Mouse (Mus musculus) layer of hippocampus, postnatal 25 days (tissue): ENCODE measurements around the gene Olfr874. TPM values are rescaled to one million over a fixed set of nuclear protein-coding genes. Genes with fewer than 3 reads are reported as not detected.
"Not testable (repeated sequence)": the region's sequence is repeated elsewhere in the genome, so short reads cannot be mapped to it uniquely, and the experiment has no call there.

Source experiments
- DNase-seq, 2 experiments: peaks; one replicate each; pipeline ENCODE4 v3.0.0; 2022; ENCODE audit warnings: mixed read lengths in 2 of 2, low spot score in 1 of 2; ENCODE audit errors: extremely low spot score in 1 of 2
- total RNA-seq, 2 experiments: library from RNA; stranded (reverse); gene quantifications; 2 replicates each; pipeline ENCODE4 v1.2.3; 2021

Olfr874 gene
- total RNA-seq: not detected

GRCm38 (mm10) chr9:37744806-37745205 is at the start of gene Olfr874:
TSS of gene Olfr874 (plus strand) at chr9:37745106.
- DNase-seq: no peak

- no peak for DNase-seq
Observed at GRCm38 (mm10) chr9:37716150-37716549, 28.8 kb upstream of the Olfr874 start, which contains the start of gene Olfr160. TSS of gene Olfr160 (minus strand) at chr9:37716250.

- no peak for DNase-seq
Observed at GRCm38 (mm10) chr9:37734310-37734709, 10.6 kb upstream of the Olfr874 start.

- no peak for DNase-seq
Observed at GRCm38 (mm10) chr9:37750319-37751075, 5.6 kb downstream of the Olfr874 start.

GRCm38 (mm10) chr9:37751467-37751866 is 6.6 kb downstream of the Olfr874 start:
- DNase-seq: no peak

GRCm38 (mm10) chr9:37752006-37752405 is 7.1 kb downstream of the Olfr874 start:
- no peak for DNase-seq

- no peak for DNase-seq
Observed at GRCm38 (mm10) chr9:37761728-37762127, 16.8 kb downstream of the Olfr874 start.

GRCm38 (mm10) chr9:37762541-37762940 is 17.6 kb downstream of the Olfr874 start:
- DNase-seq: no peak

GRCm38 (mm10) chr9:37770661-37771060 is 25.8 kb downstream of the Olfr874 start:
- DNase-seq: no peak

GRCm38 (mm10) chr9:37771759-37772158 is 26.9 kb downstream of the Olfr874 start, which contains the start of gene Olfr875:
TSS of gene Olfr875 (plus strand) at chr9:37771857.
- DNase-seq: no peak

- peak; percentile 6 to 23 for DNase-seq
Observed at GRCm38 (mm10) chr9:37782766-37783260, 37.9 kb downstream of the Olfr874 start.

- not testable (repeated sequence) for DNase-seq
Observed at GRCm38 (mm10) chr9:37783394-37784387, 38.8 kb downstream of the Olfr874 start.

GRCm38 (mm10) chr9:37786411-37786810 is 41.5 kb downstream of the Olfr874 start:
- DNase-seq: no peak

Other genes with a start within 250 kb of the Olfr874 start
- 10 to 100 TPM; 17.2 to 17.8 TPM for gene Esam, start 217.0 kb upstream of the Olfr874 start, total RNA-seq
- 1 to 10 TPM; 2.8 to 4.4 TPM for gene Vsig2, start 205.9 kb upstream of the Olfr874 start, total RNA-seq
- 1,000 to 10,000 TPM; 1,702 to 1,721 TPM for gene Nrgn, start 192.2 kb upstream of the Olfr874 start, total RNA-seq
- 10 to 100 TPM; 11.7 to 12.3 TPM for gene Siae, start 189.4 kb upstream of the Olfr874 start, total RNA-seq
- gene Spa17, start 131.4 kb upstream of the Olfr874 start, total RNA-seq: 1 to 10 TPM; 2.3 to 2.8 TPM
- gene Tbrg1, start 87.8 kb upstream of the Olfr874 start, total RNA-seq: 10 to 100 TPM; 47.4 to 49.8 TPM
- not detected for gene Panx3, start 75.9 kb upstream of the Olfr874 start, total RNA-seq
- gene Olfr160, start 28.9 kb upstream of the Olfr874 start, total RNA-seq: not detected
- gene Olfr875, start 26.8 kb downstream of the Olfr874 start, total RNA-seq: not detected
- not detected for gene Olfr876, start 57.9 kb downstream of the Olfr874 start, total RNA-seq
- gene Olfr877, start 109.2 kb downstream of the Olfr874 start, total RNA-seq: not detected
- not detected for gene Olfr145, start 151.6 kb downstream of the Olfr874 start, total RNA-seq
- not detected for gene Olfr878, start 172.7 kb downstream of the Olfr874 start, total RNA-seq
- not detected for gene Olfr881, start 246.7 kb downstream of the Olfr874 start, total RNA-seq